Mouse (Mus musculus): Measurements from ENCODE around the gene 9230112D13Rik.
A peak's percentile ranks its signal among the peaks of the same experiment; 100 is the strongest.

The 9230112D13Rik gene

GRCm38 (mm10) chr14:34540685-34541162, 18.1 kb upstream of the 9230112D13Rik start:
- DNase-seq, result no peak

GRCm38 (mm10) chr14:34535883-34536282, 13.3 kb upstream of the 9230112D13Rik start:
- DNase-seq, result no peak

GRCm38 (mm10) chr14:34533537-34533936, 10.9 kb upstream of the 9230112D13Rik start:
- no peak for DNase-seq

- DNase-seq, result no peak
Measured at GRCm38 (mm10) chr14:34532536-34532935, 9.9 kb upstream of the 9230112D13Rik start.

- no peak for DNase-seq
Measured at GRCm38 (mm10) chr14:34528804-34529203, 6.2 kb upstream of the 9230112D13Rik start.

- no peak for DNase-seq
Measured at GRCm38 (mm10) chr14:34517959-34518544, 4.5 kb downstream of the 9230112D13Rik start.

- no peak for DNase-seq
Measured at GRCm38 (mm10) chr14:34516960-34517577, 5.5 kb downstream of the 9230112D13Rik start.

- DNase-seq, result no peak
Measured at GRCm38 (mm10) chr14:34515860-34516259, 6.7 kb downstream of the 9230112D13Rik start.

GRCm38 (mm10) chr14:34514120-34514519, 8.5 kb downstream of the 9230112D13Rik start:
- no peak for DNase-seq

GRCm38 (mm10) chr14:34512602-34513001, 10.0 kb downstream of the 9230112D13Rik start:
- DNase-seq, result no peak

GRCm38 (mm10) chr14:34511901-34512300, 10.7 kb downstream of the 9230112D13Rik start:
- DNase-seq, result no peak

GRCm38 (mm10) chr14:34508842-34509439, 13.7 kb downstream of the 9230112D13Rik start:
- no peak for DNase-seq

- DNase-seq, result no peak
Measured at GRCm38 (mm10) chr14:34508187-34508840, 14.3 kb downstream of the 9230112D13Rik start.

- no peak for DNase-seq
Measured at GRCm38 (mm10) chr14:34505309-34505708, 17.3 kb downstream of the 9230112D13Rik start.

- DNase-seq, result no peak
Measured at GRCm38 (mm10) chr14:34504377-34504776, 18.2 kb downstream of the 9230112D13Rik start.

- DNase-seq, result no peak
Measured at GRCm38 (mm10) chr14:34503759-34504158, 18.8 kb downstream of the 9230112D13Rik start.

GRCm38 (mm10) chr14:34503325-34503647, 19.3 kb downstream of the 9230112D13Rik start, which contains the start of gene Bmpr1a:
Bmpr1a (minus strand) TSS chr14:34503341.
- DNase-seq, result no peak

GRCm38 (mm10) chr14:34502475-34503324, 19.9 kb downstream of the 9230112D13Rik start:
- DNase-seq, result peak; percentile 50 to 55

GRCm38 (mm10) chr14:34501804-34502474, 20.7 kb downstream of the 9230112D13Rik start:
- peak; percentile 43 to 49 for DNase-seq

- DNase-seq, result peak; percentile 16 to 19
Measured at GRCm38 (mm10) chr14:34501447-34501803, 21.2 kb downstream of the 9230112D13Rik start.

- no peak for DNase-seq
Measured at GRCm38 (mm10) chr14:34500309-34500708, 22.3 kb downstream of the 9230112D13Rik start.

GRCm38 (mm10) chr14:34499664-34500063, 22.9 kb downstream of the 9230112D13Rik start:
- DNase-seq, result no peak
